Mouse (Mus musculus): ENCODE measurements around the gene Fhl1. TPM values are rescaled to one million over a fixed set of nuclear protein-coding genes. Genes with fewer than 3 reads are reported as not detected.

Gene Fhl1
- polyA plus RNA-seq, 2 experiments = 8.1 to 11.2 TPM

DNA sequence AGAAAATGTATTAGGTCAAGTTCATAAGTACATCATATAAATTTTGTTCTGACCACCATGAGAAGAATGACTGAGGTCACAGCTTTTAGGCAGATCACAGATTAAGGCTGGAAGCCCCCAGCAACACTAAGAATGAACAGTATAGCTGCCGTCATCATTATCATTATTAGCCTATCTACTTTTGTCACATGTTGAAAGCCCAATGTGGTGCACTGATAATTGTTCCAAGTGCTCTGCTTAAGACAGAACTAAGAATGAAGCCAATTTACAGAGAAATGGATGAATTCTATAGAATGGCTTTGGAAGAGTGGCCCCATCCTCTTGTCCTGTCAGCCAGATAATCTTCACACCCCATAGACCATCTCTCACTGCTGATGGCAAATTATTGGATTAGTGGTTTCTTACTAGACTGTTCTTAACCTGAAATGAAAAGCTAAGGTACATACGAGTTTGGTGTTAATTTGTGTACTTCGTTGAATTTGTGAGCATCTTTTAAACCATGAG lies 28.7 kb downstream of the Fhl1 start:
- Histone ChIP-seq H3K4me2 (ENCODE audit: low read depth) (no peak overlapping the region), H3K4me1 (replicated peaks; ENCODE audit: control insufficient read depth in 2 of 2, insufficient read depth in 2 of 2, low read length in 1 of 2) (peaks cover 0 to 3% of the 10 kb centered on the region in 2 experiments; a peak in 3 of 4 replicates), H3K27ac (no peak overlapping the region), H3K27me3 (ENCODE audit: control insufficient read depth, insufficient read depth, low read length) (no peaks in the 10 kb centered on the region), H3K9me3 (ENCODE audit: control insufficient read depth, low read length) (no peaks in the 10 kb centered on the region), H3K9ac (replicated peaks) (no peak overlapping the region), H3K36me3 (replicated peaks; ENCODE audit: control insufficient read depth, insufficient read depth, low read depth) (no peaks in the 10 kb centered on the region), H3K4me3 (ENCODE audit: insufficient read depth in 1 of 2, low read depth in 2 of 2, low read length in 2 of 2) (no peak overlapping the region)
- TF ChIP-seq EP300 (IDR thresholded peaks at IDR 0.05; ENCODE audit: low read depth) (peak; percentile 64), CTCF (IDR thresholded peaks at IDR 0.05; ENCODE audit: low read depth) (no peak)
- peak; percentile 57; the same call in 1 of the 2 replicates for ATAC-seq (ENCODE audit: insufficient read depth)
- DNase-seq (ENCODE audit: low read depth in 3 of 3, low spot score in 3 of 3) = peak; percentile 31 to 47 (median 34)
- 47% methylated on average over 3 of the region's 3 CpGs for WGBS (ENCODE audit: insufficient replicate concordance)

DNA sequence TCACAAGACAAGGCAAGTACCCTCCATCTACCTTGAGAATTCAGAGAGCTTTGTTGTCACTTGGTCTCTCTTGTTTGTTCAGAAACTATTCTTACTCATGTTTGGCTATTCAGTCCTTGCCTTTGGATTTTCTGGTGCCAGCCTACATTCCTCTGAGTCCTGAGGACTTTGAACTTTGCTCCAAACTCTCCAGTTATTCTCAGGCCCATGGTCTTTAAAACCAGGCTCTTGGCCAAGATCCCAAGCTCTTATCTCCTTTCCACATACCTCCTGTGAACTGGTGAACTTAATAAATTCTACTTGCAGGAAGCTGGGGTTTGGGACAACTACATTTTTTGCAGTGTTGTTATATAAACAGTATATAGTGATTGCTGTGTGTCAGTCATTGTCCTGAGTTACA lies 38.3 kb downstream of the Fhl1 start:
- Histone ChIP-seq H3K4me3 (ENCODE audit: insufficient read depth in 1 of 2, low read depth in 2 of 2, low read length in 2 of 2) (no peak overlapping the region), H3K4me2 (ENCODE audit: low read depth) (no peak overlapping the region), H3K9ac (replicated peaks) (no peak overlapping the region), H3K27me3 (ENCODE audit: control insufficient read depth, insufficient read depth, low read length) (no peaks in the 10 kb centered on the region), H3K36me3 (replicated peaks; ENCODE audit: control insufficient read depth, insufficient read depth, low read depth) (no peaks in the 10 kb centered on the region), H3K27ac (no peak overlapping the region), H3K4me1 (replicated peaks; ENCODE audit: control insufficient read depth in 2 of 2, insufficient read depth in 2 of 2, low read length in 1 of 2) (no peaks in the 10 kb centered on the region), H3K9me3 (ENCODE audit: control insufficient read depth, low read length) (no peaks in the 10 kb centered on the region)
- ATAC-seq (ENCODE audit: insufficient read depth) (no peak), DNase-seq (ENCODE audit: low read depth in 3 of 3, low spot score in 3 of 3) (no peak)
- TF ChIP-seq EP300 (IDR thresholded peaks at IDR 0.05; ENCODE audit: low read depth) (no peak), CTCF (IDR thresholded peaks at IDR 0.05; ENCODE audit: low read depth) (no peak)

DNA sequence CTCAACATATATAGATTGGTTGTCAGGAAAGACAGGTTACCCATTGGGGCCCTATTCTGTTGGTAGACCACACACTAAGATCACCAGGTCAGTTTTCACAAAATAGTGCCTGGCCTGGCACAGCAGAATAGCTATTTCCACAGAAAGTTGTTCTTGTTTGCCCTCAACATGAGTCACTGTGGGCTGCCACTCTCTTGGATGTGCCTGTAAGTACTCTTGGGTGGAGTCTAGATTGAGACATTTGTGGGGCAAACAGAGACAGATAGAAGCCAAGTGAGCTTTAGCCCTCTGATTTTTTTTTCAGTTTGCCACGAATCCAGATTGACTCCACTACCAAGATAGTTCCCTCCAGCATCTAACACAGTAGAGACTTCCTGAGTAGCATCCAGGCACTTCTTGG lies 40.2 kb downstream of the Fhl1 start:
- 35% methylated on average over 1 of the region's 1 CpGs for WGBS (ENCODE audit: insufficient replicate concordance)
- Histone ChIP-seq H3K27ac (no peak overlapping the region), H3K27me3 (ENCODE audit: control insufficient read depth, insufficient read depth, low read length) (no peaks in the 10 kb centered on the region), H3K36me3 (replicated peaks; ENCODE audit: control insufficient read depth, insufficient read depth, low read depth) (no peaks in the 10 kb centered on the region), H3K9ac (replicated peaks) (no peak overlapping the region), H3K4me1 (replicated peaks; ENCODE audit: control insufficient read depth in 2 of 2, insufficient read depth in 2 of 2, low read length in 1 of 2) (no peaks in the 10 kb centered on the region), H3K4me2 (ENCODE audit: low read depth) (no peak overlapping the region), H3K4me3 (ENCODE audit: insufficient read depth in 1 of 2, low read depth in 2 of 2, low read length in 2 of 2) (no peak overlapping the region), H3K9me3 (ENCODE audit: control insufficient read depth, low read length) (no peaks in the 10 kb centered on the region)
- ATAC-seq (ENCODE audit: insufficient read depth) (no peak), DNase-seq (ENCODE audit: low read depth in 3 of 3, low spot score in 3 of 3) (no peak)
- TF ChIP-seq EP300 (IDR thresholded peaks at IDR 0.05; ENCODE audit: low read depth) (no peak), CTCF (IDR thresholded peaks at IDR 0.05; ENCODE audit: low read depth) (no peak)

DNA sequence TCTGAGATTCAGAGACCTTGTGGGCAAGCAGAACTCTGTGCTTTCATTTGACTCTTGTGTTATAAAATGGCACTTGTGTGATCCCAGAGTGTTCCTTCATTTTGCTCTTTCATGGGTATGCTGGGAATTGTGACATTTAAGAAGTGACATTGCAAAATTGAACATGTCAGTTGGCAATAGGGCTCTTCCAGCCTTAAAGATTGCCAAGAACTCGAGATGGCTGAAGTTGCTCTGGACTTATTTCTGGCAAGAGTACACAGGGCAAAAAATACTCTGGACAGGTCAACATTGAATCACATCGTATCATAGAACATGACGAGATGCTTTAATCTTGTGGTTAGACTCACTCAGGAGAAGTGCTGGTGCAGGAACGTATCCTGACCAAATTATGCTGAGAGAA lies 41.7 kb downstream of the Fhl1 start:
- Histone ChIP-seq H3K9me3 (ENCODE audit: control insufficient read depth, low read length) (no peaks in the 10 kb centered on the region), H3K9ac (replicated peaks) (no peak overlapping the region), H3K36me3 (replicated peaks; ENCODE audit: control insufficient read depth, insufficient read depth, low read depth) (no peaks in the 10 kb centered on the region), H3K4me3 (ENCODE audit: insufficient read depth in 1 of 2, low read depth in 2 of 2, low read length in 2 of 2) (no peak overlapping the region), H3K4me1 (replicated peaks; ENCODE audit: control insufficient read depth in 2 of 2, insufficient read depth in 2 of 2, low read length in 1 of 2) (no peaks in the 10 kb centered on the region), H3K27ac (no peak overlapping the region), H3K4me2 (ENCODE audit: low read depth) (no peak overlapping the region), H3K27me3 (ENCODE audit: control insufficient read depth, insufficient read depth, low read length) (no peaks in the 10 kb centered on the region)
- ATAC-seq (ENCODE audit: insufficient read depth) (no peak), DNase-seq (ENCODE audit: low read depth in 3 of 3, low spot score in 3 of 3) (no peak)
- 67% methylated on average over 4 of the region's 4 CpGs for WGBS (ENCODE audit: insufficient replicate concordance)
- TF ChIP-seq CTCF (IDR thresholded peaks at IDR 0.05; ENCODE audit: low read depth) (no peak), EP300 (IDR thresholded peaks at IDR 0.05; ENCODE audit: low read depth) (no peak)

DNA sequence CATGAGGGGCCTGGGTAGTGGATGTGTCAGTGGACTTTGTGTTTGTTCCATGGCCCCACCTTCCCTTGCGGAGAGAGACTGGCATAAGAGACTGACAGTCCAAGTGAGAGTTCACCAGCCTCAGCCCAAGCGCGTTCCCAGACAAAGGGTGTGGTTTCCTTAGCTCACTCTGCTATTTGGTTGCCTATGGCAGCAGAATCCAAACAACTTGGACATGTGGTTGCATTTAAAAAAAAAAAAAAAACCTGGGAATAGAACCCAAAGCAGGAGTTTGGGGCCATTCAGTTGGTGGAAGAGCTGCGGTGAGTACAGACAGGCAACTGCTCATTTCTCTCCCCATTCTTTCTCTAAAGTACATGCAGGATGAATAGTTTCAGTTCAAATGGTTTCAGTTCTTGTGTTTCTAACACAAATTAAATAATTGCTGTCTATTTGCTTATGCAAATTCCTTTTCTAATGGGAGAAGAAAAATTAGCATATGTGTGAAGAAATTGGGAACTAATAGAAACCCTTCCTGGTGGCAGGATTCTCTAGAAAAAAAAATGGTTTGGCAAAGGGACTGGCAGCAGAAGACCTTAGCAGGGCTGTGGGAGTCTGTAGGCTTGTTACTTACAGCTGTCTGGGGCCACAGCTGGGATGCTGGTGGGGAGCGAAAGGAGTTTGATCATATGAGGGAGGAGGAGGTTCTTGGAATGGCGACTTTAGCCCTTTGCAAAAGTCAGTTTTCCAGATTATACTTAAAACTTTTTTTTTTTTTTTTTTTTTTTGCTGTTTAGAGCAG lies 54.9 kb downstream of the Fhl1 start:
- H3K27ac ChIP-seq = no peak overlapping the region
- no peak overlapping the region for H3K9ac ChIP-seq (replicated peaks)
- H3K27me3 ChIP-seq (ENCODE audit: control insufficient read depth, insufficient read depth, low read length) = no peaks in the 10 kb centered on the region
- TF ChIP-seq EP300 (IDR thresholded peaks at IDR 0.05; ENCODE audit: low read depth) = no peak
- no peak for TF ChIP-seq CTCF (IDR thresholded peaks at IDR 0.05; ENCODE audit: low read depth)
- ATAC-seq (ENCODE audit: insufficient read depth) = no peak
- no peaks in the 10 kb centered on the region for H3K9me3 ChIP-seq (ENCODE audit: control insufficient read depth, low read length)
- no peak for DNase-seq (ENCODE audit: low read depth in 3 of 3, low spot score in 3 of 3)
- H3K4me1 ChIP-seq (replicated peaks; ENCODE audit: control insufficient read depth in 2 of 2, insufficient read depth in 2 of 2, low read length in 1 of 2) = no peaks in the 10 kb centered on the region
- no peaks in the 10 kb centered on the region for H3K36me3 ChIP-seq (replicated peaks; ENCODE audit: control insufficient read depth, insufficient read depth, low read depth)
- 58% methylated on average over 6 of the region's 6 CpGs for WGBS (ENCODE audit: insufficient replicate concordance)
- H3K4me2 ChIP-seq (ENCODE audit: low read depth) = no peak overlapping the region
- no peak overlapping the region for H3K4me3 ChIP-seq (ENCODE audit: insufficient read depth in 1 of 2, low read depth in 2 of 2, low read length in 2 of 2)
